Mouse (Mus musculus): Measurements from ENCODE around the gene Amz1. TPM values are rescaled to one million over a fixed set of nuclear protein-coding genes. Genes with fewer than 3 reads are reported as not detected.

Amz1 gene
- polyA plus RNA-seq, 1 experiment from 2014 or later, result 1.8 TPM

- WGBS, result 94% methylated on average over 5 of the region's 5 CpGs
Measured at GRCm38 (mm10) chr5:140781122-140781521, 57.2 kb downstream of the Amz1 start.

GRCm38 (mm10) chr5:140781886-140782572 is 58.1 kb downstream of the Amz1 start:
- peaks cover 52% of the 10 kb centered on the region for H3K36me3 ChIP-seq

More at GRCm38 (mm10) chr5:140781122-140781521, 57.2 kb downstream of the Amz1 start:
- peaks cover 52% of the 10 kb centered on the region for H3K36me3 ChIP-seq
- H3K9ac ChIP-seq, result no peak overlapping the region
- H3K4me3 ChIP-seq, result no peak overlapping the region
- no peak overlapping the region for H3K4me2 ChIP-seq (replicated peaks)
- ATAC-seq (ENCODE audit: low FRiP score), result no peak
- 0 out of 2 replicates have a peak, but pooled peaks cover 3% of the 10 kb centered on the region for H3K4me1 ChIP-seq
- no peaks in the 10 kb centered on the region for H3K9me3 ChIP-seq (replicated peaks)
- no peak overlapping the region for H3K27ac ChIP-seq
- no peaks in the 10 kb centered on the region for H3K27me3 ChIP-seq

DNA sequence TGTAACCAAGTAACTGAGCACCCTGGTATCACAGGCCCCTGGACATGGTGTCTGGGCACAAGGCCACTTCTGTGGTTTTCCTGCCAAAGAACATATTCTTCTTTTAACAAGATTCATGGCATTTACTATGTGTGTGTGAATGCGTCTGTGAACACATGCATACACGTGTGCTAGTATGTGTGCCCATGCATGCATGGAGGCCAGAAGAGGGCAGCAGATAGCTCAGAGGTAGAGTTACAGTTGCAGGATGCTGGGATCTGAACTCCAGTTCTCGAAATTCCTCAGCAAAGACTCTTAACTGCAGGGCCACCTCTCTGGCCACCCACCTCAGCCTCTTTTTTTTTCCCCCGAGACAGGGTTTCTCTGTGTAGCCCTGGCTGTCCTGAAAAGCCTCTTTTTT is 59.6 kb downstream of the Amz1 start:
- Histone ChIP-seq H3K9me3 (replicated peaks) (no peaks in the 10 kb centered on the region), H3K36me3 (peaks cover 52% of the 10 kb centered on the region), H3K4me3 (no peak overlapping the region), H3K9ac (no peak overlapping the region), H3K4me1 (0 out of 2 replicates have a peak, but pooled peaks cover 5% of the 10 kb centered on the region), H3K4me2 (replicated peaks) (no peak overlapping the region), H3K27me3 (no peaks in the 10 kb centered on the region), H3K27ac (no peak overlapping the region)
- ATAC-seq (ENCODE audit: low FRiP score), result no peak
- 91% methylated on average over 4 of the region's 4 CpGs for WGBS

More at GRCm38 (mm10) chr5:140781886-140782572, 58.1 kb downstream of the Amz1 start:
- no peak overlapping the region for H3K4me3 ChIP-seq
- H3K27ac ChIP-seq, result no peak overlapping the region
- no peak overlapping the region for H3K4me2 ChIP-seq (replicated peaks)
- 91% methylated on average over 8 of the region's 8 CpGs for WGBS
- no peak overlapping the region for H3K9ac ChIP-seq
- H3K4me1 ChIP-seq, result 0 out of 2 replicates have a peak, but pooled peaks cover 5% of the 10 kb centered on the region
- ATAC-seq (ENCODE audit: low FRiP score), result no peak
- no peaks in the 10 kb centered on the region for H3K9me3 ChIP-seq (replicated peaks)
- no peaks in the 10 kb centered on the region for H3K27me3 ChIP-seq

DNA sequence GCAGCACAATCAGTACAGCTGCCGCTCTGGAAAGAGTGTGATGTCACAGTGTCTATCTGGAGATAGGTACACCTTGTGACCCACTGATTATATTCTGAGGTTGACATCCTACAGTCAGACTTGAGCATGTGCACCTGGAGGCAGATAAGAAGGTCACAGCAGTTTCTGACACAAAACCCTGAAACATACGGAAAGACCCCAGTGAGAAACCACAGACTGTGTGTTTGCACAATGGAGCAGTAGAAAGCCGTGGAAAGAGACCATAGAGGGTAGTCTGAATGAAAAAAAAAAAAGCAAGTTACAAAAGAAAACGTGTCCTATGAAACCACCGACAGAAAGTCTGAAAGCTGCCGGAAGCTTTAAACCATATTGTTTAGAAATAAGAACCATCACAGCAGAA is 60.4 kb downstream of the Amz1 start:
- H3K4me3 ChIP-seq, result no peak overlapping the region
- WGBS, result 93% methylated on average over 6 of the region's 6 CpGs
- no peak overlapping the region for H3K4me2 ChIP-seq (replicated peaks)
- no peak overlapping the region for H3K9ac ChIP-seq
- H3K9me3 ChIP-seq (replicated peaks), result no peaks in the 10 kb centered on the region
- no peak for ATAC-seq (ENCODE audit: low FRiP score)
- no peak overlapping the region for H3K27ac ChIP-seq
- H3K4me1 ChIP-seq, result peaks cover 9% of the 10 kb centered on the region
- H3K36me3 ChIP-seq, result peaks cover 52% of the 10 kb centered on the region
- H3K27me3 ChIP-seq, result no peaks in the 10 kb centered on the region

DNA sequence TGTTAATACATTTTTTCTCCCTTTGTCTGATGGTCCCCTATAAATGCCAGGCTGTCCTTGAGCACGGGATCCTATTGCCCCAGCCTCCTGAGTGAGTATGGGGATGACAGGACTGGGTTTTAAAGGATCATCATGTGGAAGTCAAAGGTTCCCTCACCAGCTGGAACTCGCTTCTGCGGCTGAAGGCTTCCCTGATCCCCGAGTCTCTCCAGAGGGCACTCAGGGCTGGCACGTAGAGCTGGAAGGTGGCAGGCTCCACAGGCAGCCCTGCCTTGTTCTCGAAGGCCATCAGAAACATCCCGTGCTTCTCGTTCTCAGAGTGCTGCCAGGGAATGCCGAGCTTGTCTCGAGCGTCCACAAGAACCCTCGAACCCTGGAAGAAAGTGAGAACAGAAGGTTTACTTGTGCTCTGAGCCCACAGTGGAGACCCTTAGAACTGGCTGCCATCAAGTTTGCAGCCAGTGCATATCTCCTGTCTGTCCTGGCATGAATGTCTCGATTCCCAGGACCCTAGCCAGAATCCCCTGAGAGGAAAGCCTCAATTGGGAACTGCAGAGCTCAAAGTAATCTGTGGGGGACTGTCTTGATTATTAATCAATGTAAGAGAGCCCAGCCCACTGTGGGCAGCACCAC is 61.4 kb downstream of the Amz1 start:
- Histone ChIP-seq H3K27ac (no peak overlapping the region), H3K4me2 (replicated peaks) (no peak overlapping the region), H3K4me3 (no peak overlapping the region), H3K9ac (no peak overlapping the region), H3K9me3 (replicated peaks) (no peaks in the 10 kb centered on the region), H3K36me3 (peaks cover 43% of the 10 kb centered on the region), H3K4me1 (peaks cover 14% of the 10 kb centered on the region), H3K27me3 (no peaks in the 10 kb centered on the region)
- no peak for ATAC-seq (ENCODE audit: low FRiP score)
- 88% methylated on average over 13 of the region's 13 CpGs for WGBS

GRCm38 (mm10) chr5:140789561-140789960 is 65.6 kb downstream of the Amz1 start:
- no peaks in the 10 kb centered on the region for H3K9me3 ChIP-seq (replicated peaks)
- no peak overlapping the region for H3K27ac ChIP-seq
- no peak overlapping the region for H3K4me2 ChIP-seq (replicated peaks)
- no peak for ATAC-seq (ENCODE audit: low FRiP score)
- H3K27me3 ChIP-seq, result no peaks in the 10 kb centered on the region
- H3K4me1 ChIP-seq, result peaks cover 42% of the 10 kb centered on the region
- H3K9ac ChIP-seq, result no peak overlapping the region
- H3K4me3 ChIP-seq, result no peak overlapping the region
- peaks cover 10% of the 10 kb centered on the region for H3K36me3 ChIP-seq

GRCm38 (mm10) chr5:140790392-140790791 is 66.5 kb downstream of the Amz1 start:
- WGBS, result 69% methylated on average over 2 of the region's 2 CpGs
- Histone ChIP-seq H3K4me2 (replicated peaks) (no peak overlapping the region), H3K9me3 (replicated peaks) (no peaks in the 10 kb centered on the region), H3K27ac (peak overlapping the region; percentile 85), H3K4me1 (peaks cover 50% of the 10 kb centered on the region), H3K27me3 (no peaks in the 10 kb centered on the region), H3K36me3 (peaks cover 2% of the 10 kb centered on the region; the same call in 1 of the 2 replicates), H3K4me3 (no peak overlapping the region), H3K9ac (no peak overlapping the region)
- no peak for ATAC-seq (ENCODE audit: low FRiP score)

DNA sequence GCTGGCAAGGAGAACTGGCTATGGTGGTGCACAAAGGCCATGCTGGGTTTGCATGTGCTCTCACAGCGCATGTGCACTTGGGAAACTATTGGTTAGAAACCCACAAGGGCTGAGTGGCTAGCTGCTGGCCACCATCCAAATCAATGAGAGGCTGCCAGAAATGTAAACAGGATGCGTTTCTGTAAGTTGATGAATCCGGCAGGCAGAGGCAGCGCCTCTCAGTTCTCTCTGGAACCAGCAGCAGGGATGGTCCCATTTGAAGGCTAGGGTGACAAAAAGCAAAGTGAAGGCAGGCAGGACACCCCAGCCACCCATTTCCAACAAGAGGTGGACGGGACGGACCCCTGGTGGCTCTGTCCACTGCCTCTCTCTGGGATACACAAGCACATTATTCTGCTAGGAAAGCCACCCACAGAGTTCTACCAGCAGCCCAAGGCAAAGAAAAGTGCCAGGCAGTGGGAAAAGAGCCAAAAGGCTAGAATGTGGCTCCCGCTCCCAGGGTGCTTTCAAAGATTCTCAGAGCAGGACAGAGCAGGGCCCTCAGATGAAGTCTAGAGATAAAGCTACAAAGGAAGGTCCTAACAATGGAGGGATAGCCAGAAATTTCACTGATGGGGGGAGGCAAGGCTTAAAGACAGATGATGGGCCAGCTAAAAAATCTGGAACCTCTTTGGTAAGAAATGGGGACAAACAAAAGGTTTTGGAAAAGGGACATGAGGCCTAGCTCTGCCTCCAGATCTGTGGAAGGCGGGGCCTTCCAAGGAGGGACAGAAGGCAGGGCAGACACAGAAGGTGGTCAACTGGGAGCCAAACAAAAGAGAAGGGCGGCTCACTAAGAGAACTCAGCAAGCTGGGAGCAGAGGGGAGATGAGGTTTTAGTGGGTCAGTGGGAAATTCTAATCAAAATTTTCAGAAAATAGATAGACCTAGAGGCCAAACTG is 67.3 kb downstream of the Amz1 start:
- Histone ChIP-seq H3K4me2 (replicated peaks) (peak overlapping the region; percentile 2; the same call in 1 of the 2 replicates), H3K4me1 (peaks cover 50% of the 10 kb centered on the region), H3K36me3 (no peaks in the 10 kb centered on the region), H3K27ac (peak overlapping the region; percentile 85), H3K4me3 (no peak overlapping the region), H3K9me3 (replicated peaks) (no peaks in the 10 kb centered on the region), H3K27me3 (no peaks in the 10 kb centered on the region), H3K9ac (peak overlapping the region; percentile 8; the same call in 1 of the 2 replicates)
- 33% methylated on average over 9 of the region's 9 CpGs for WGBS
- peak; percentile 57 for ATAC-seq (ENCODE audit: low FRiP score)

DNA sequence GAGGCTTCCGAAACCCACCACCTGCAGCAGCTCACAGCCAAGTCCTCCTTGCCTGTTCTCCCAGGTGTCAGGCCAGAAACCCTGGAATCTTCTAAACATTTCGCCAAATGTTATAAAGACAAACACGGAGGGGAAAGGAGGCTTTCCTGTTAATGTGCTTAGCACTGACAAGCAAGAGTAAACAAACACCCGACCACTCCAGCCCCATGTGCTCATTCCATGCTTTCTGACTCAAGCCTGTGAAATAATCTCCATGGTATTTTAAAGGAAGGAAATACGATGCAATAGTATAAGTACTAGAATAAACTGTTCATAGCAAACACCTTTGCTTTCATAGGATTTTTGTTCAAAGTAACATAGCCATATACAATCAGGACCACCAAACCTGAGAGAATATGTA is 68.3 kb downstream of the Amz1 start:
- Histone ChIP-seq H3K27ac (peak overlapping the region; percentile 85), H3K4me2 (replicated peaks) (no peak overlapping the region), H3K4me1 (peaks cover 54% of the 10 kb centered on the region), H3K27me3 (no peaks in the 10 kb centered on the region), H3K9ac (no peak overlapping the region), H3K4me3 (no peak overlapping the region), H3K36me3 (no peaks in the 10 kb centered on the region), H3K9me3 (replicated peaks) (no peaks in the 10 kb centered on the region)
- 70% methylated on average over 5 of the region's 5 CpGs for WGBS
- ATAC-seq (ENCODE audit: low FRiP score), result no peak

DNA sequence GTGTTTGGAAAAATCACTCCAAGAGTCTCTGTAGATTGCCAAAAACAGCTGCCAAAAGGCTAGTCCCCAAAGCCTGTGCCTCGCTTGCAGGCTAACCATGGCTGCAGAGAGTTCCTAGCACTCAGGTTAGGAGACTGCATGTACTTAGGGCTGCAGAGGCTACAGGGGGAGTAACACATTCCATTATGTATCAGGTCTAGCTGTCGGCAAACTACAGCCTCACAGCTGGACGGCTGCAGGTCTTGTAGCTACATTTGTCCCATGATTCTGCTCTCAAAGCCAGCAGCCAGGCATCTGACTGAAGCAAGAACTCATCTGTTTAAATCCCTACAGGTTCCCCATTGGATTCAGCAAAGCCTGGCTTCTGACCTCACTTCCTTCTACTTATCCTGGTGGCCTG is 70.8 kb downstream of the Amz1 start:
- H3K27me3 ChIP-seq, result no peaks in the 10 kb centered on the region
- H3K9ac ChIP-seq, result no peak overlapping the region
- no peaks in the 10 kb centered on the region for H3K9me3 ChIP-seq (replicated peaks)
- no peaks in the 10 kb centered on the region for H3K36me3 ChIP-seq
- no peak overlapping the region for H3K4me2 ChIP-seq (replicated peaks)
- peaks cover 60% of the 10 kb centered on the region for H3K4me1 ChIP-seq
- ATAC-seq (ENCODE audit: low FRiP score), result no peak
- WGBS, result 49% methylated on average over 3 of the region's 3 CpGs
- no peak overlapping the region for H3K4me3 ChIP-seq
- H3K27ac ChIP-seq, result peak overlapping the region; percentile 44; the same call in 1 of the 2 replicates

- Histone ChIP-seq H3K4me1 (peaks cover 57% of the 10 kb centered on the region), H3K9ac (no peak overlapping the region), H3K27ac (peak overlapping the region; percentile 44; the same call in 1 of the 2 replicates), H3K4me2 (replicated peaks) (no peak overlapping the region), H3K4me3 (no peak overlapping the region), H3K36me3 (no peaks in the 10 kb centered on the region), H3K9me3 (replicated peaks) (no peaks in the 10 kb centered on the region), H3K27me3 (no peaks in the 10 kb centered on the region)
- no peak for ATAC-seq (ENCODE audit: low FRiP score)
- 45% methylated on average over 2 of the region's 2 CpGs for WGBS
Measured at GRCm38 (mm10) chr5:140795176-140795575, 71.2 kb downstream of the Amz1 start.

- H3K27ac ChIP-seq, result no peak overlapping the region
- H3K4me3 ChIP-seq, result no peak overlapping the region
- H3K36me3 ChIP-seq, result no peaks in the 10 kb centered on the region
- no peak overlapping the region for H3K9ac ChIP-seq
- no peaks in the 10 kb centered on the region for H3K9me3 ChIP-seq (replicated peaks)
- H3K27me3 ChIP-seq, result no peaks in the 10 kb centered on the region
- no peak overlapping the region for H3K4me2 ChIP-seq (replicated peaks)
- ATAC-seq (ENCODE audit: low FRiP score), result no peak
- peaks cover 48% of the 10 kb centered on the region for H3K4me1 ChIP-seq
- 77% methylated on average over 3 of the region's 3 CpGs for WGBS
Measured at GRCm38 (mm10) chr5:140796051-140796450, 72.1 kb downstream of the Amz1 start.
